Mouse (Mus musculus) heart, embryonic 11.5 days (tissue): ENCODE data around the gene Arl16. TPM values are rescaled to one million over a fixed set of nuclear protein-coding genes. Genes with fewer than 3 reads are reported as not detected.

Experiments
- ATAC-seq: fragments of 200-750 bp; cut with Nextera tagmentation; replicated peaks from 2 replicates; pipeline ENCODE4 v1.8.0; 2017; ENCODE audit warnings: moderate library complexity; ENCODE audit not compliant: insufficient number of reproducible peaks, low FRiP score, low TSS enrichment
- H3K27ac ChIP-seq: fragments of 300-500 bp; sonication (generic); 2 replicates; pipeline ENCODE4 v1.5.1; 2014; ENCODE audit warnings: mild to moderate bottlenecking, low read depth, low read length
- H3K27me3 ChIP-seq: fragments of 300-500 bp; sonication (generic); 2 replicates; pipeline ENCODE4 v1.6.1; 2014; ENCODE audit warnings: mild to moderate bottlenecking, low read length, mixed read lengths; ENCODE audit not compliant: control insufficient read depth, insufficient read depth
- H3K36me3 ChIP-seq: fragments of 300-500 bp; sonication (generic); 2 replicates; pipeline ENCODE4 v1.6.1; 2014; ENCODE audit warnings: mild to moderate bottlenecking, low read length, moderate library complexity, mixed read lengths; ENCODE audit not compliant: control insufficient read depth, insufficient read depth
- H3K4me1 ChIP-seq: fragments of 300-500 bp; sonication (generic); 2 replicates; pipeline ENCODE4 v1.6.1; 2014; ENCODE audit warnings: low read length; ENCODE audit not compliant: control insufficient read depth, insufficient read depth
- H3K4me2 ChIP-seq: fragments of 300-500 bp; sonication (generic); 2 replicates; pipeline ENCODE4 v1.6.1; 2014; ENCODE audit warnings: mild to moderate bottlenecking, moderate library complexity
- H3K4me3 ChIP-seq: fragments of 300-500 bp; sonication (generic); 2 replicates; pipeline ENCODE4 v1.5.1; 2014; ENCODE audit warnings: low read depth, low read length
- H3K9ac ChIP-seq: fragments of 300-500 bp; sonication (generic); 2 replicates; pipeline ENCODE4 v1.6.1; 2014; ENCODE audit warnings: mild to moderate bottlenecking, low read depth, low read length, moderate library complexity
- H3K9me3 ChIP-seq: fragments of 300-500 bp; sonication (generic); replicated peaks from 2 replicates; pipeline ENCODE4 v1.6.1; 2016; ENCODE audit warnings: low read length; ENCODE audit not compliant: control insufficient read depth
- WGBS: fragments of 180-500 bp; shearing (Covaris S2); extraction: QIAGEN DNeasy Blood & Tissue Kit; methylation state at CpG from one replicate; pipeline ENCODE4 v1.1.7; 2014; ENCODE audit not compliant: insufficient replicate concordance; 5-methylcytosine and 5-hydroxymethylcytosine counted together
- polyA plus RNA-seq: library from polyadenylated mRNA; unstranded; fragments of >200 nt; fragmentation: Nextera tagmentation; extraction: Ambion mirVana; gene quantifications from 2 replicates; pipeline ENCODE4 v1.2.1, GENCODE M21; 2014

Gene Arl16
- polyA plus RNA-seq, 1 experiment from 2014 or later: 43.6 TPM

- H3K36me3 ChIP-seq: peaks cover 16% of the 10 kb centered on the region
- ATAC-seq: no peak
- H3K4me2 ChIP-seq: no peak overlapping the region
- no peak overlapping the region for H3K27ac ChIP-seq
- peaks cover 8% of the 10 kb centered on the region for H3K4me1 ChIP-seq
- WGBS: 83% methylated on average over 3 of the region's 3 CpGs
- no peak overlapping the region for H3K9ac ChIP-seq
- H3K4me3 ChIP-seq: no peak overlapping the region
- H3K9me3 ChIP-seq: no peaks in the 10 kb centered on the region
- H3K27me3 ChIP-seq: no peaks in the 10 kb centered on the region
Measured at GRCm38 (mm10) chr11:120497436-120497835, 30.0 kb upstream of the Arl16 start.

- Histone ChIP-seq H3K36me3 (peaks cover 20% of the 10 kb centered on the region), H3K4me3 (no peak overlapping the region)
- WGBS: 88% methylated on average over 3 of the region's 3 CpGs
Measured at GRCm38 (mm10) chr11:120493911-120494310, 26.5 kb upstream of the Arl16 start.

DNA sequence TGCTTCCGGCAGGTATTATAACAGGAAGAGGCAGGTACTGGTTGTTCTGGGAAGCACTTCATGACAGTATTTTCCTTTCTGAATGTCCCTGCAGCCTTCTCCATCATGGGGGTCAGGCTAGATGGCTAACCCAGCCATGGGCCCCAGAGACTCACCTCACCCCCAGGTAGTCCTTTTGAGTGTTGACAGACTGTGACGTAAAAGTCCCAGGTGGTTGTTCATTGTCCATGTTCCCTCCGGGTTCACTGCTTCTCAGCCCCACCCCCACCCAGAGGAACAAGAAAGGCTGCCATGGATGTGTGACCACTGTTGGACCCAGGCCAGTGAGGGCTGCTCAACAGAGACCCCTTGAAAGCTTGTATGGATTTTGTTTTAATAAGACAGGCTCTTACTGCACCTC, 25.9 kb upstream of the Arl16 start:
- Histone ChIP-seq H3K4me2 (peak overlapping the region; percentile 93), H3K4me3 (peak overlapping the region; percentile 91; the same call in 1 of the 2 replicates), H3K9me3 (no peaks in the 10 kb centered on the region), H3K9ac (peak overlapping the region; percentile 84; the same call in 1 of the 2 replicates), H3K4me1 (peaks cover 20% of the 10 kb centered on the region), H3K27ac (no peak overlapping the region), H3K36me3 (peaks cover 21% of the 10 kb centered on the region), H3K27me3 (no peaks in the 10 kb centered on the region)
- no peak for ATAC-seq
- WGBS: 70% methylated on average over 3 of the region's 3 CpGs

More at GRCm38 (mm10) chr11:120493911-120494310, 26.5 kb upstream of the Arl16 start:
- Histone ChIP-seq H3K27me3 (no peaks in the 10 kb centered on the region), H3K27ac (no peak overlapping the region), H3K4me1 (peaks cover 20% of the 10 kb centered on the region), H3K9me3 (no peaks in the 10 kb centered on the region), H3K4me2 (no peak overlapping the region), H3K9ac (no peak overlapping the region)
- ATAC-seq: no peak

DNA sequence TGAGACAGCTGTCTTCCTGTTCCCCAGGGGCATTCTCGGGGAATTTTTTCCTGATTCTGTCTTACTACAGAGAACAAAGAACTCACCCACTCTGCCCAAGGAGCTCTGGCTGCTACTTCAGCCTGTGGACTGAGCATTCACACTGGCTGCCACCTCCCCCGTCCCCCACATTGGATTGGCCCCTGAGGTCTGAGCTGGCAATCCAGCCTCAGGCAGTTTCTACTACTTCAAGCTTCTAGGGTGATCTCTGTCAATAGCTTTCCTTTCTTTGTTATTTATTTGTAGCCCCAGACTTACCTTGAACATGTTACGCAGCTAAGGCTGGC, 25.4 kb upstream of the Arl16 start:
- peak overlapping the region; percentile 91 for H3K4me3 ChIP-seq
- no peaks in the 10 kb centered on the region for H3K9me3 ChIP-seq
- peak overlapping the region; percentile 86 for H3K27ac ChIP-seq
- no peaks in the 10 kb centered on the region for H3K27me3 ChIP-seq
- H3K4me1 ChIP-seq: peaks cover 20% of the 10 kb centered on the region
- peak overlapping the region; percentile 84 for H3K9ac ChIP-seq
- H3K36me3 ChIP-seq: peaks cover 26% of the 10 kb centered on the region
- 32% methylated on average over 3 of the region's 3 CpGs for WGBS
- peak overlapping the region; percentile 93 for H3K4me2 ChIP-seq
- no peak for ATAC-seq

- peak overlapping the region; percentile 84 for H3K9ac ChIP-seq
- H3K4me2 ChIP-seq: peak overlapping the region; percentile 93
- H3K27me3 ChIP-seq: no peaks in the 10 kb centered on the region
- peaks cover 20% of the 10 kb centered on the region for H3K4me1 ChIP-seq
- peaks cover 30% of the 10 kb centered on the region for H3K36me3 ChIP-seq
- peak overlapping the region; percentile 86 for H3K27ac ChIP-seq
- H3K9me3 ChIP-seq: no peaks in the 10 kb centered on the region
- H3K4me3 ChIP-seq: peak overlapping the region; percentile 91
- peak; percentile 60 for ATAC-seq
- under 1% methylated on average over 48 of the region's 48 CpGs for WGBS
Measured at GRCm38 (mm10) chr11:120492024-120492877, 24.8 kb upstream of the Arl16 start.

- peak within 1 kb of the TSS; percentile 91 for H3K4me3 ChIP-seq
- peak; percentile 83 for ATAC-seq
- no peaks in the 10 kb centered on the region for H3K27me3 ChIP-seq
- H3K36me3 ChIP-seq: peaks cover 32% of the 10 kb centered on the region
- peak within 1 kb of the TSS; percentile 84 for H3K9ac ChIP-seq
- H3K27ac ChIP-seq: peak within 1 kb of the TSS; percentile 86
- under 1% methylated on average over 35 of the region's 35 CpGs for WGBS
- H3K4me2 ChIP-seq: peak within 1 kb of the TSS; percentile 93
- H3K4me1 ChIP-seq: peaks cover 20% of the 10 kb centered on the region
- H3K9me3 ChIP-seq: no peaks in the 10 kb centered on the region
Measured at GRCm38 (mm10) chr11:120491317-120492023, 24.1 kb upstream of the Arl16 start, which contains the start of gene Slc25a10. Gene Slc25a10 (plus strand): TSS chr11:120491840.

DNA sequence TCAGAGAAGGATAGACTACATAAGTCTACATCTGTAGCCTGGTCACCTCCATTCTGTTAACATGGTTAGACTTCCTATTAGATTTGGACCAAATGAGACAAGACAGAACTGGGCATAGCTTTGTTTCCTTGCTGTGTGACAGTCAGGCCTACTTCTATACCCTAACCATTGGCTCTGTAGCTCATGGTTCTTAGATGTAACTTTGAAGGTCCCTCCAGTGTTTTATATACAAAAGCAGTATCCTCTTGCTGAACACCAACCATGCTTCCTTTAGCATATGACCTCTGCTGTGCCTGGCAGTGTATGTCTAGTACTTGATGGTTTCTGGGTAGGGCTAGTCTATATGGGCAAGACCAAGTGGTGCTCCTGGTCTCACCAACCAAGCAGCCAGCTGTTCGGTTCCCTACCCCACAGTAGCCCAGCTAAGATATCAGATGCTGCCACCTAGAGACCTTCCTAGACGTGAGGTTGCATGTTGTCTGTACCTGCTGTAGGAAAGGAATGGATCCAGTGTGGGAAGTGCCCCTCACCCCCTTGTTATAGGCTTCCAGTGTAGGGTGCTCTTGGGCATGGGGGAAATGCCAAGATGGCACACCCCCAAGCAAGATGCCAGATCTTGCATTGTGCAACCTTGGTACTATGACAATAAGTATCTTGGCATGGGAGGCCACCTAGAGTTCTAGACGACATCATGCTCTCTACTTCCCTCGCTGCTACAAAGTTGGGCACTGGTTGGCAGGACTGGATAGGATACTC, 23.1 kb upstream of the Arl16 start:
- no peak for ATAC-seq
- H3K9ac ChIP-seq: no peak overlapping the region
- H3K4me1 ChIP-seq: peaks cover 25% of the 10 kb centered on the region
- H3K9me3 ChIP-seq: no peaks in the 10 kb centered on the region
- H3K36me3 ChIP-seq: peaks cover 28% of the 10 kb centered on the region
- H3K27me3 ChIP-seq: no peaks in the 10 kb centered on the region
- no peak overlapping the region for H3K27ac ChIP-seq
- H3K4me2 ChIP-seq: peak overlapping the region; percentile 93
- no peak overlapping the region for H3K4me3 ChIP-seq
- WGBS: 34% methylated on average over 4 of the region's 4 CpGs

DNA sequence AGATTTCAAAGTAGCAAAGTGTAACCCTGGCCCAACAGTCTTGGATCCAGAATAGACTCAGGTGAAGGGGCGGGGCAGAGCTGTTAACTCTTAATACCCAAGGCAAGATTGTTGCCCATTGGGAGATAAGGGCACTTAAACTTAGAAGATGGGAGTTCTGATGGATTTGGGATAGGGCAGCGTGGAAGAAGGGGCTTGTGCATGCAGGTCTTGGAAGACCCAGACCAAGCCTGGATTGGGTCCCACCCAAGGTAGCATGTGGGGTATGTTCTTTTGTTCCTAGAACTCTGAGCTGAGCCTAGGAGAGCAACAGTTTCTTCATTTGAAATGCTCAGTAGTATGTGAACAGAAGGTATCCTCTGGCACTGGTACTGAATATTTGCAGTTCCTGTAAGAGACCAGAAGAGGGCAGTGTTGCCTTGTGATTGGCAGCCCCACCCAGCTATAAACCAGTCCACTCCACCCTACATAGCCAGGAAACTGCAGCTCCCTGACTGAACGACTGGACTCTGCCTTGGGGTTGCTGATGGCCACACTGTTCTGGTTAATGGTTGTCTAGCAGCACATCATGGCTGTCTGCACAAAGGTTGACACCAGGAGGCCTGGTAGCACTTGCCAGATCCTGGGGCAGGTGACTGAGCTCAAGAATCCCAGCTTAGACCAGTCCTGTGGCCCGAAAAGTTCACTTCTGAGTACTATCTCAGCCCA, 21.8 kb upstream of the Arl16 start:
- Histone ChIP-seq H3K27me3 (no peaks in the 10 kb centered on the region), H3K4me3 (no peak overlapping the region), H3K4me1 (peaks cover 29% of the 10 kb centered on the region), H3K9ac (no peak overlapping the region), H3K4me2 (no peak overlapping the region), H3K9me3 (no peaks in the 10 kb centered on the region), H3K36me3 (peaks cover 25% of the 10 kb centered on the region), H3K27ac (peak overlapping the region; percentile 30; the same call in 1 of the 2 replicates)
- WGBS: 63% methylated on average over 4 of the region's 4 CpGs
- 0 out of 2 replicates have a peak, but pooled peaks have one; percentile 12 for ATAC-seq
